Mouse (Mus musculus): ENCODE data around the gene Smim13. TPM values are rescaled to one million over a fixed set of nuclear protein-coding genes. Genes with fewer than 3 reads are reported as not detected.
"Not testable (repeated sequence)": the region's sequence is repeated elsewhere in the genome, so short reads cannot be mapped to it uniquely, and the experiment has no call there.

The Smim13 gene
- total RNA-seq, 2 experiments from 2014 or later: 11.9 to 18.7 TPM

DNA sequence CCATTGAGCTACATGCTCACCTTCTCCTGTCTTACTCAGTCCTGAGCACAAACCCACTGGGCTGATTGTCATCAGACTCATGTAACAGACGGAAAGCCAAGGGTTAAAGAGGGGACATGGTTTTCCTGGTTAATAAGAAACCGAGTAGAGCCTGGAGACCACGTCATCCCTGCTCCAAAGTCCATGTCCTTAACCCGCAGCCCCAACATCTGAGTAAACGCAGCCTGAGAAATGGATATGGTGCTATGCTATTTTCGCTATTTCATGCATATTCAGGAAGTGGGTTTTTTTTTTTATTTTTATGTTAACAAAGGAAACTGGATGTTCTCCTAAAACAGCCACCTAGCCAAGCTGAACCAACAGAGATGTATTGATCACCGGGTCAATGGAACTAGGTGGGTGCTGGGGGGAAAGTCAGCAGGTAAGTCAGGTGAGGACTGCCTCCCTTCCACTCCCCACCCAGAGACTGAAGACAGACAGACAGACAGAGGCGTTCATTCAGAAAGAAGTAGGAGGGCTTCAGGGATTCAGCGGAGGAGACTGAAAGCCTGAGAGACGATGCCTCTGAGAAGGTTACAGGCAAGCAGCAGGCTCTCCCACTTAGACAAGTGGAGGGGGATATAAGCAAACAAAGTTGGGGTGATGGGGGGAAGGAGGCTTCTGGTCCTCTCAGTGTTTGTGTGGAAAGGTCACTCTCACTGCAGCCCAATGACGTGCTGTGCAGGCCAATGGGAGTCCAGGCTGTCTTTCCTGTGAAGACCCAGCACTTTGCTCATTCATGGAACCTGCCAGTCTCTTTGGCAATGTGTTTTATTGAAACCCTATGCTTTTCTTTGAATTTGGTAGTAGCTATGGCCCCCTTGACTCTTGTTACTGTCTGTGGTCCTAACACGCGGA, 13.6 kb upstream of the Smim13 start:
- peak; percentile 20; the same call in 1 of the 2 replicates for ATAC-seq (replicated peaks; ENCODE audit: poor library complexity)

DNA sequence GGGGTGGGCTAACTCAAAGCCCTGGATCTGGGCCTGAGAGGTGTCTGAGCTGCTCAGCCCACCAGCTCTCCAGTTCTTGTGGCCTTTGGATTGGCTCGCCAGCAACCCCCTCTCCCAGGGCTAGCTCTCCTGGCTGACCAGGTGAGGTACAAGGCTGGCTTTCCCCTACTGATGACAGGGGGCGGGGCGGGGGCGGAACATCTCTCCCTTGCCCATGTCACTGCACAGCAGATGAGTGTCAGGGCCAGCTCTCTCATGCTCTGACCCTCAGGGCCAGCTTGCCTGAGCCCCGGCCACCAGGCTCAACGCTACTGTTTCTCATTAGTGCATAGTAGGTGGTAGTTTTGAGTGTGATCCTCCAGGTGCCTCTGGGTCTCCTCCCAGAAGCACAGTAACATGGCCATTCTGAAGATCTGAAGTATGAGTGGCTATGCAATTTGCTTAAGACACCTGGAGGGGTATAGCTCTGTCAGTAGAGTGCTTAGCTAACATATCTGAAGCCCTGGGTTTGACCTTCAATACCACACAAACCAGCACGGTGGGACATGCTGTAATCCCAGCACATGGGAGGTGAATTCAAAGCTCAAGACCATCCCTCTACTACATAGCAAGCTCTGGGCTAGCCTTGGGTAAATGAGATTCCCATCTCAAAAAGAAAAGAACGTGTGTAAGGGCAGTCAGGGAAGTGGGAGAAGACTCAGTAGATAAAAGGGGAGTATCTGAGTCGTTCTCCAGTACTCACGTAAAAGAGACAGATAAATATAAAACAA, 11.4 kb upstream of the Smim13 start:
- ATAC-seq (replicated peaks; ENCODE audit: poor library complexity): no peak

DNA sequence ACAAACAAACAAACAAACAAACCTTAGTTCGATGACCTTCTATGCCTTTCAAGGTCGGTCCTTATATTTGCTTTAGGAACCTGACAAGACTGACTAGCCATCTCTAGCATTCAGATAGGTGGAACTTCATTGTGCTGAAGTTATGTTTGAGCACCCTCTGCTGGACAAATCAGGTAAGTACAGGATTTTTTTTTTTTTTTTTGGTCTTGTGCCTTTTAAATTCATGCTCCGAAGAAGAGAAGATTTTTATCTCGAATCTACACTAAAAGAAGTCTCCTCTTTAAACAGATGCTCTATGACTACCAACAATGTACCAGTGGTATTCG, 10.9 kb upstream of the Smim13 start:
- peak; percentile 84 for ATAC-seq (replicated peaks; ENCODE audit: poor library complexity)

DNA sequence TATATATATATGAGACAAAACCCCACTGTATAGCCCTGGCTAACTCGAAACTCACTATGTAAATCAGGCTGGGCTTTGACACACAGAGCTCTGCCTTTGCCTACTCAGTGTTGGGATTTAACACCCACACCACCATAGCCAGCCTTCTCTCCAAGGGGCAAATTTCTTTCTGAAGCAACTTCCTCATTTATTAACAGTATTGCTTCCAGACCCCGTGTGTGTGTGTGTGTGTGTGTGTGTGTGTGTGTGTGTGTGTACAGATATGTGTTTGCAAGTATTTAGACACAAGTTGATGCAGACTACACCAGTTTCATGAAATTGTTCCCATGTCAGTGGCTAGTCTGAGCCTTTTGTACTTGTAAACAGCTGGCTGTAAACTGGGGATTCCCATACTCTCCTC, 8.1 kb upstream of the Smim13 start:
- ATAC-seq (replicated peaks; ENCODE audit: poor library complexity): peak; percentile 74

DNA sequence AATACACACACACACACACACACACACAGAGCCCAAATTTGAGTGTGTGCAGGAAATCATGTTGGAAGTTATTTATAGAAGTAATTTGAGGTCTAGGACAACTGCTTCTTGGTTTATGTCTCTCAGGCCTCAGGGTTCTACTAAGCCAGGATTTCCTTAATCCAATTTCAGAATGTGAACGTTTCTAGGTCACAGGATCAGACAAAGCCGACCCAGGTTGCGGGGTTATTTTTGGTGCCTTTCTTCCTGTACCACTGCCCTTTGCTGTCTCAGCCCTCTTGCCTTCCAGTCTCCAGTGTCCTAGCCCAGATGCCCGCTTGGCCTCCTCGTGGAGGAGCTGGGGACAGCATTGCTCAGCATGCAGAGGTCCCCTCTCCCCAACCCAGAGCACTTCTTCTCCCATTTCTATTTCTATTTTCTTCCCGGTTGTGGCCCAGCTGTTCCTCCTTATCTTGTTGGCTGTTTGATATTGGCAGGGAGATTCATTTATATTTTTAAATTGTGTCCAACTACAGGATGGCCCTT, 5.3 kb upstream of the Smim13 start:
- ATAC-seq (replicated peaks; ENCODE audit: poor library complexity): no peak

DNA sequence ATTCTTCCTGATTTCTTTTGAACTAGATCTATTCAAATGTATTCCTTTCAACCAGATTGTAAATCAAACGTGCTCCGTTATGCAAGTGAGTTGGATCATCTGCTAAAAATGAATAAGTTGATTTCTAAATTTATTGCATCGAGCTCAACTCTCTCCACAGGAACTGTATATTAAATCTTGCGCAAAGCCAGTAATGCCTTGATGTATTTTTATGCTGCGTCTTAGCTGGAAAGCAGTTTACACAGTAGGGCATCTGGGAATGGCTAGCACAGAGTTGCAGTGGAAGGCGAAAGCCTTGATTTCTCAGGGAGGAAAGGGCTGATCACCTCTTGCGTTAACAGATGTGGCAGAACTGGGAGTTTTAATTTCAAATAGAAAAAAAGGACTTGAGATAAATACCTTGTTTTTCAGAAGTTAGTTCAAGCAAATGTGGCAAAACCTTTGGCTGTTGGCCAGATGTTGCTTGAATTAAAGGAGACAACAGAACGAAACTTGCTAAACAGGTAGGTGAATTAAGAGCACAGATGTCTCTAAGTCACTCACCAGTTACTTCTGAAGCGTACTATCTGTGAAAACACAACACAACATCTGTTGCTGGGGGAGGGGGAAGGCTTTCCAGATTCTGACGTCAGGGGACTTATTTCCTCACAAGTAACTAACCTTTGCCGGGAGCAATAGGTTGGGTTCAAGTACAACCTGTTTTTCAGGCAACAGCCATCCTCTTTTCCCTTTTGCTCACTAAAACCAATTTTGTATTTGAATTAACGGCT, 708 bp upstream of the Smim13 start:
- peak; percentile 63 for ATAC-seq (replicated peaks; ENCODE audit: poor library complexity)

DNA sequence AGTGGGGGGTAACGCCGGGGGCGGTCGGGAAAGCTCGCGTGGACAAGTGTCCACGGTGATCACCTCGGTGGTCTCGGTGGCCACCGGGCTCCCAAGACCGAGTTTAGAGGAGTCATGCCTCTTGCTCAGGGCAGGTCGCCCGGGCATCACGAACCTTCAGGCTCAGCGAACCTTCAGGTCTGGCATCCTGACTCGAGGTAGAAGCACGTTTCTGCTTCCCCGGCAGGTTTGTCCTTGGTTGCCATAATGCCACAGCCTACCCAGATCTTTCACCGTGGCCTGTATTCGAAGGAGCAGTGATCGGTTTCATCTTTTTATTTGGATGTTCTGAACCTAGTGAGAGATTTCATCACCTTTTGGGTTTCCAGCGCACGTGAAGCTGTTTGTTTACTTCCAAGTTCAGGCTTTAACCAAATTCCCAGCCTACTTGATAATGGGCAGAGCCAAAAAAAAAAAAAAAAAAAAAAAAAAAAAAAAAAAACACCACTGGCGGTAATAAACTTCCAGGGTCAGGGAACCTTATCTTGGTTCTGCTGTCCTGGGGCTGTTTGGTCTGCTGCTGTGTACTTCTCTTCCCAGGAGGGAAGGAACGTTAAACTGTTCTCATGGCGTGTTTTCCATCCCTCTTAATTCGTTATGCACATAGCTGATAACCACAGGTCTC, 806 bp downstream of the Smim13 start:
- ATAC-seq (replicated peaks; ENCODE audit: poor library complexity): no peak

DNA sequence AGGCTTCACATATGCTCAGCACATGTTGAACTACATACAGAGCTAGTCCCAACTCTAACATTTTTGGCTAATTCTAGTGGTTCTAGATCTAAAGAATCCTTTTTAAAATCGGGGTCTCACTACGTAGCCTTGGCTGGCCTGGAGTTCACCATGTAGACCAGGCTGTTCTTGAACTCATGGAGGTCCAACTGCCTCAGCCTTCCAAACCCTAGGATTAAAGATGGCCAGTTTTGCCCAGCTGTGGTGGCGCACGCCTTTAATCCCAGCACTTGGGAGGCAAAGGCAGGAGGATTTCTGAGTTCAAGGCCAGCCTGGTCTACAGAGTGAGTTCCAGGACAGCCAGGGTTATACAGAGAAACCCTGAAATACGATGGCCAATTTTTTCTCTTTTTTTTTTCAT, 1.6 kb downstream of the Smim13 start:
- ATAC-seq (replicated peaks; ENCODE audit: poor library complexity): not testable (repeated sequence)

DNA sequence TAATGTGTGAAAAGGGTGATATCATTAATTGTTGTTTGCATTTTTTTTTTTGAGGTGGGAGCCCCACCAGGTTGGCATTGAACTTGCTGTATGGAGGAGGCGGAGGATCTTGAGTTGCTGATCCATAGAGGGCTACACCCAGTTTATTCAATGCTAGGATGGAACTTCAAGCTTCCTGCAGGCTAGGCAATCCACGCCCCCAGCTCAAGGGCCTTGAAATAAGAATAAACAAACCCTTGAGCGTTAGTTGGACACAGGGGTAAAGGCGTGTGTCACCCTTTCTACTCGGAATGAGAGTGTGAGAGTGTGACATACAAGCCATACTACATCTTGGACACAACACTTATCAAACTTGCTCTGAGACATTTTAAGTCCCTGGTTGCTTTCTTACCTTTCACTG, 2.0 kb downstream of the Smim13 start:
- no peak for ATAC-seq (replicated peaks; ENCODE audit: poor library complexity)

DNA sequence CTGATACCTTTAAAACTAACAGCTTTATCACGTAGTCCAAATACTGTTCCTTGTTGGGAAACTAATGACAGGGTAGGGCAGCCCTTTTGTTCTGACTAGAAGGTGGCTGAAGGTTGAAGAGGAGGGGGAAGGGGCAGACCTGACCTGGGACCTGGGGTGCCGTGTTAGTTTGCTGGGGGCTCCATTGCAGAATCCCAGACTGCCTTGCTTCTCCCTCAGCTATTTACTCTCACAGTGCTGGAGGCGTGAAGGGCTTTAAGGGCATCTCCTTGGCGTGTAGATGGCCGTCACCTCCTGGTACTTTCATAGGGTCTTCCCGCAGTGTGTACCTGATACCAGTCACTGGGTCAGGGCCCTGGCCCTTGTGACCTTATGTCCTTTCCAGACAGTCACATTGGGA, 2.5 kb downstream of the Smim13 start:
- no peak for ATAC-seq (replicated peaks; ENCODE audit: poor library complexity)

DNA sequence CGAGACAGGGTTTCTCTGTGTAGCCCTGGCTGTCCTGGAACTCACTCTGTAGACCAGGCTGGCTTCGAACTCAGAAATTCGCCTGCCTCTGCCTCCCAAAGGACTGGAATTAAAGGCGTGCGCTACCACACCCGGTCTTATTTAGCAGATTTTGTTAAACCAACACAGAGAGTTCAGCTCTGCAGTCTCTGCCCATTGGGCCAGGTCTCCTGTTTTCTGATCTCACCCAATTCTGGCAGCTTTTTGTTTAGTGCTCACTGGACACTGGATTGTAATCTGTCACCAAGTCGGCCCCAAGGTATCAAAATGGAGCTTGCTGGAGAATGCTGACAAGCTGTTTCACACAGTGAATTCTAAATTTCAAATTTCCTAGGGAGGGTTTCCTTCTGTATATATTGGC, 3.1 kb downstream of the Smim13 start:
- no peak for ATAC-seq (replicated peaks; ENCODE audit: poor library complexity)

DNA sequence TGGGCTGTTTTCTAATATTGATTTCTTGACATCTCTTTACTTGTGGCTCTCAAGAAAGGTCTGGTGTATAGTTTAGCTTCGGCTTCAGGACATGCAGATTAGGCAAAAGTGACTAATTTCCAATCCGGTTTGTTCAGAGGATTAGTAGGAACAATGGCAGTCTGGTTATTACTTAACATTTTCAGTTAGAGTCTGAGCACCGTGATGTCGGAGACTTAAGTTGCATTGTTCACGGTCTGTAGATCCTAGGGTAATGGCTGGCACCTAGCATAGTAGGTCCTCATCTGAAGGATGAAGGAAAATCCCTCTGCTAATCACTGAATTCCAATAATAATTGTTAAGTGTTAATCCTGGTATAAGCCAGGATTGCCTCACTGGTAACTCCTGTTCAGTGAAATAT, 6.5 kb downstream of the Smim13 start:
- no peak for ATAC-seq (replicated peaks; ENCODE audit: poor library complexity)

DNA sequence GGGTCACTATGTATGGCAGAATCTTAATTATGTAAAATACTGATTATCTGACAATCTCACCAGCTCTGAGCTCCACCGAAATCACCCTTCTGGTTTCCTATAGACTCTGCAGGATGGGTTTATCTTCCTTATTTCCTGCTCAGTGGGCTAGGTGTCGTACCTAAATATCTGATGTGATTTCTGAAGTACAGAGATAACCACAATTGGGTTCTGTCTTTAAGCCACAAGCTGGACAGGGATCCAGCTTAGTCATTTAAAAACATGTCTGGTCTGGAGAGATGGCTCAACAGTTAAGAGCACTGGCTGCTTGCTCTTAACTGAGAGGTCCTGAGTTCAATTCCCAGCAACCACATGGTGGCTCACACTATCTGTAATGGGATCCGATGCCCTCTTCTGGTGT, 7.3 kb downstream of the Smim13 start:
- 0 out of 2 replicates have a peak, but pooled peaks have one; percentile 14 for ATAC-seq (replicated peaks; ENCODE audit: poor library complexity)

DNA sequence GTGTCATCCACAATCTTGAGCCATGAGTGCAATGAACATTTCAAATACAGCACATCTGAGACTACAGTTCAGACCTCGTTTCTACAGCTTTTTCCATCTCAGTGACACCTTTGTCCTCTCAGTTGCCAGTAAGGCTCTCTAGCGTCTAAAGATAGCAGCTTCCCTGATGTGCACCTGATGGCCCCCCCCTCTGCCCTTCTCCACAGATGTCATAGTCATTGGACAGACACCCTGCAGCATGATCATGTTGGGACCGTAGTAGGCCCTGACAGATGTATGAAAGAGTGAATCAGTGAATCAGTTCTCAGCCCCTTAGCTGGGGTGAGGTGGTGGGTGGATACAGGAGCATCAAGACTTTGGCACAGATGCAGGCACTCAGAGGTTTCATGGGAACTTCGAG, 8.2 kb downstream of the Smim13 start:
- no peak for ATAC-seq (replicated peaks; ENCODE audit: poor library complexity)

DNA sequence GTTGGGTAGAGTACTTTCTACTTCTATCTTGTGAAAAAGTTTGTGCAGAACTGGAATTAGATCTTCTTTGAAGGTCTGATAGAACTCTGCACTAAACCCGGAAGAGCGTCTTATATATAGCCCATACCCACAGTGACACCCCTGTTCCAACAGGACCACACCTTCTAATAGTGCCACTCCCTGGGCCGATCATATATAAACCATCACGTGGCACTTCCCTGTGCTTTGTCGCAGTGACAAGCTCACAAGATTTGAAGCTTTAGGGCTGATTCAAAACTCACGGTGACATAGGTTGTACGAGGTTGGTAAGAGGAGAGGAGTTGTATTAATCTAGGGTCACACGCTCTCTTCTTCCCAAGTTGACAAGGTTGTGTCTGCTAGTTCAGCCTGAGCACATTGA, 12.0 kb downstream of the Smim13 start:
- not testable (repeated sequence) for ATAC-seq (replicated peaks; ENCODE audit: poor library complexity)

DNA sequence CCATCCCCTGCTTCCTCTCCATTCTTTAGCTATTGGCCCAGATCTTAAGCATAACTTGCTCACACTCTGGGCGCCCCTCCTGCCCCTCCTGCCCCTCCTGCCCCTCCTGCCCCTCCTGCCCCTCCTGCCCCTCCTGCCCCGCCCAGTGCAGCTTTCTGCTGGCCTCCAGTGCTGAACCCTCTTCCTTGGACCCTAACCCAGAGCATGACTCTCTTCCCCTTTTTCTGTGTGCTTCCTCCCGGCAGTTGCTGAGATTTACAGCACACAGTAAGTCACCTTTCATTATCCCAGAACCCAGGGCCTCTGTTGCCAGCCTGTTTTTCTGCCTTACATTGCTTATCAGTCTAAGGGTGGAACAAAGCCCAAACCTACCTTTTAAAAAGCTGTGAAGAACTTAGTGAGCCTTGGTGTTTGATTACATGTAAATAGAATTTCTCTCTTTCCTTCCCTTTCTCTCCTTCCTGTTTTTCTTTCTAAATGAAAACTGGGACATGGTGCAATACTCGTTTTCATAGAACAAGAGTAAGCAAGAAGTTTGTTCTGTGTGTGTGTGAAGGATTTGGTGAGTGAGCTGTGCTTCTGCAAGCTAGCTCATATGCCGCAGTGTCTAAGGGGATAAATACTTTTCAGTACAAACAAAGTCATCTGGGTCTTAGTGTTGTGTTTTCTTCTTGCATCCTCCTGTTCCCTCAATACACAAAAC, 13.8 kb downstream of the Smim13 start:
- peak; percentile 48; the same call in 1 of the 2 replicates for ATAC-seq (replicated peaks; ENCODE audit: poor library complexity)

DNA sequence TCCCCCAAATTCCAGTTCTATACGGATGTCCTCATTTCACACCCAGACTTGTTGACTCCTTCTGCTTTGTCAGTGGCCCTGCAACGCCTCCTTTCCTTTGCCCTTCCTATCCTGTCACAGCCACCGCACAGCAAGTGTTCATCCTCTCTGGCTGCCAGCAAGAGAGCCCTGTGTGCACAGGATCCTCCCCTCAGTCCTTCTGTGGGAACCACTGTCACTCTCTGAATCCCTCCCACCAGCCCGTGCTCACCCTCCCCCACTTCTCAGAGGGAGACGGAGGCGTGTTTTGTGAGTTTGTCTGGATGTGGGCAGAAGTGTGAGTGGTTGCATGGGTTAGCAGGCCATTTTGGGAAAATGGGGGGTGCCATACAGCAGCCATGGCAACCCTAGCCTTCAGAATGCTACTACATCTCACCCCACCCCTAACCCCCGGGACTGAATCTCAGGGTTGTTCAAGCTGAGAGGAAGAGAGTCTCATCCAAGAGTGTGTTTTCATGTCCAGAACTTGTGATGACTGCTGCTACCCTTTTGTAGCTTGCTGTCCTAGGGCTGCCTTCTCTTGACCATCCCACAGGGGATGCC, 18.3 kb downstream of the Smim13 start:
- no peak for ATAC-seq (replicated peaks; ENCODE audit: poor library complexity)

DNA sequence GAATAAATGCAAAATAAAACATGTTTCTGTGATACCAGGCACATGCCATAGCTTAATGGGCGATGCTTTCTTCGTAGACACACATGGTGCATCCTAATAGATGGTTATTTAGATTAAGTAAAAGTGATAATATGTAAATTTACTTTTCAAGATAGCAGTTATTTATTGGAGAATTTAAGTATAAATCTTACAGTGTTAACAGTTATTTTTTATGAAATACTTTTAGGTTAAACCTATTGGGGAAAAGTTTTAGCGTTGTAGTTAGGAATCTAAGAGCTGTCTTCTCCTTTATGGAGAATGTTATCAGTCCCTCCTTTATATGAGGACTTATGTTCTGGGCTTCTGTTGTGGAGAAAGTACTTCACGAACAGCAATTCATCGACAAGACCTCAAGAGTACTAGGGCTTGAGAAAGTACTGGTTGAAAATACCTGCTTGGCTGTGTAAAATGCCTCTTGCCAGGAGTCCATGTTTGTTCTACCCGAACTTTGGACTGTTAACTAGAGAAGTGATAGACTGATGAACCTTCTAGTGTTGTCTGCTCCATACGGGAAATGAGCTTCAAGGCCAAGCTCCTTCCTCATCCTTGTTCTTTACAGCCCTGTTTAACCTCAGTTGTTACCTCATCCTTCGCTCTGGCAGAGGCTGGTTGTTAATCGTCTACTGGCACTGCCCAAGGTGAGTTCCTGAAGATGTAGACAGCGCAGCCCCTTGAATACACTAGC, 24.4 kb downstream of the Smim13 start, which contains the start of gene Gm17364:
Gm17364 (minus strand) TSS at position 51 of the 724 bp plus-strand sequence.
- ATAC-seq (replicated peaks; ENCODE audit: poor library complexity): no peak

DNA sequence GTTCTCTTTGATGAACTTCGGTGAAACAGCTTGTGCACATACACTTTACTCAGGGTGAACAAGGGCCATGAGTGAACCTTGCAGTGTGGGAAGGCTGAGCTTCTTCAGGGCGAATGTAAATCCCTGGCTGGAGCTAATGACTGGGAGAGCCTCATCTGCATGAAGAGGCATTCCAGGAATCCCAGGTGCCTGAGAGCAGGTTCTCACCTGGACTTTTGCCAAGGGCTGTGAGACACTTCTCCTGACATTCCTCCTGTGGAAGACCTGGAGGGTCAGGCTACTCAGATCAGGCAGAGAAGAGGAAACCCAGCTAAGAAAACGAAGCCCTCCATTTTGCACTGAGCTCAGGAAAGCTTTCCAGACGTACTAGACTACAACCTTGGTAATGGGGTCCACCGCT, 31.1 kb downstream of the Smim13 start:
- no peak for ATAC-seq (replicated peaks; ENCODE audit: poor library complexity)
